Mouse (Mus musculus) heart, adult 2 months (tissue): ENCODE data around the gene Nr4a2. TPM values are rescaled to one million over a fixed set of nuclear protein-coding genes. Genes with fewer than 3 reads are reported as not detected.

ENCODE experiments used
- DNase-seq, 2 experiments: peaks; one replicate each; pipeline ENCODE4 v3.0.0; 2021
- H3K27ac ChIP-seq: fragments of 200-600 bp; 2 replicates; pipeline ENCODE4 v1.8.1; 2022
- H3K27me3 ChIP-seq: fragments of 200-500 bp; 2 replicates; pipeline ENCODE4 v1.6.1; 2012; ENCODE audit warnings: mild to moderate bottlenecking, low read length, inconsistent platforms, mixed read lengths; ENCODE audit not compliant: control insufficient read depth, insufficient read depth
- H3K36me3 ChIP-seq: fragments of 200-500 bp; 2 replicates; pipeline ENCODE4 v1.6.1; 2012; ENCODE audit warnings: low read length, inconsistent platforms; ENCODE audit not compliant: control insufficient read depth, insufficient read depth
- H3K4me1 ChIP-seq: fragments of 200-500 bp; 2 replicates; pipeline ENCODE4 v1.6.1; 2011; ENCODE audit warnings: low read length; ENCODE audit not compliant: control insufficient read depth, insufficient read depth
- H3K4me3 ChIP-seq: fragments of 200-600 bp; 2 replicates; pipeline ENCODE4 v1.8.1; 2022
- H3K79me2 ChIP-seq: fragments of 200-500 bp; replicated peaks from 2 replicates; pipeline ENCODE4 v1.6.1; 2012; ENCODE audit warnings: mild to moderate bottlenecking, inconsistent platforms, low read length, moderate library complexity, mixed read lengths; ENCODE audit not compliant: control insufficient read depth, insufficient read depth
- H3K9ac ChIP-seq: fragments of 200-500 bp; 2 replicates; pipeline ENCODE4 v1.6.1; 2012; ENCODE audit warnings: low read depth, mild to moderate bottlenecking, control low read depth, inconsistent platforms, low read length, mixed read lengths
- CTCF ChIP-seq: fragments of 200-600 bp; IDR thresholded peaks from 2 replicates; pipeline ENCODE4 v1.8.1; 2022; ENCODE audit warnings: antibody characterized with exemption, mild to moderate bottlenecking, moderate library complexity
- EP300 ChIP-seq: fragments of 200-500 bp; IDR thresholded peaks from 2 replicates; pipeline ENCODE4 v1.6.1; 2011; ENCODE audit warnings: low read depth, low read length, control low read depth; ENCODE audit not compliant: insufficient read depth
- POLR2A ChIP-seq: fragments of 200-500 bp; IDR thresholded peaks from 2 replicates; pipeline ENCODE4 v1.6.1; 2011; ENCODE audit warnings: mild to moderate bottlenecking, low read depth, low read length, control low read depth; ENCODE audit not compliant: insufficient read depth
- WGBS: fragments of 180-500 bp; shearing (Covaris S2); methylation state at CpG from one replicate; pipeline ENCODE4 v1.1.7; 2018; 5-methylcytosine and 5-hydroxymethylcytosine counted together
- intact Hi-C: fragments of 180-260 bp; cut with DNase I; formaldehyde crosslinking; loops from one replicate; pipeline ENCODE4 v1.15.1; 2025
- polyA plus RNA-seq: library from polyadenylated mRNA; depleted of rRNA; stranded (reverse); fragments of >200 nt; gene quantifications from 2 replicates; pipeline ENCODE4 v1.2.3, GENCODE M21; 2012
- total RNA-seq, 2 experiments: library from RNA; stranded (reverse); gene quantifications; 2 replicates each; pipeline ENCODE4 v1.2.3; 2021

The Nr4a2 gene
- total and polyA plus RNA-seq, 3 experiments, result 1.0 to 2.6 (median 1.1) TPM

DNA sequence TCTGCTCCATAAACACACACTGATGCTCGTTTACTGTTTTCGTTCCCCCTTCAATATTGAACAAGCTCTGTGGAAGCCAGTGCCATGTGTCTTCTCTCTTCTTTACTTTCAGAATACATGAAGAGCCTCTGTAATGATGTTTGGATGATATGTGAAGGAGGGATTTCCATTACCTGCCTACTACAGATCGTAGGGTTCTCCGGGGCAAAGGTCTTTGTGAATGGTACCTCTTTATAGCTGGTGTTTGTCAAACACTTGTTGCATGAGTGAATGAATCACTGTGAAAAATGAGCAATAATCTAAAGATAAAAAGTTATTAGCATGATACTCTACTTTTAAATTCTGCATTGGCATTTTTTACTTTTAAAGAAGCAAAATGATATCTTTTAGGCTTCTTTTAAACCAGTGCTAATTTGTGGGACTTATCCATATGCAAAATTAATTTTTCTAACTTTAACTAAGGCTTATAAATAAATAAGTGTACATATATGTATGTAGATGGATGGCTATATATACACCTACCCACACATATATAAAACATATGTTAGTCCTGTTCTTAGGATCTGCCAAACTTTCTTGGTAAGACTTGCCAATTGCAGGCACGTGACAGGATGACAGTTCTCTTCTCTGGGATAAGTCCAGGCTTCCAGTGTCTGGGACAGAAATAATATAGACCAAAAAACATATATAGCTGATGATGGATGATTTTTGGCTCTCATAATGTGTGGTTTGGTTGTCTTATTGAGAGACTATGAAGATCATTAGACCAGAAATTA, 22.0 kb upstream of the Nr4a2 start:
- intact Hi-C loops, result no loop called here
- no peak for DNase-seq
- 87% methylated on average over 5 of the region's 5 CpGs for WGBS
- H3K79me2 ChIP-seq, result no peaks in the 10 kb centered on the region
- no peaks in the 10 kb centered on the region for H3K36me3 ChIP-seq
- H3K27ac ChIP-seq, result no peak overlapping the region
- H3K9ac ChIP-seq, result no peak overlapping the region
- no peak overlapping the region for H3K4me3 ChIP-seq
- TF ChIP-seq POLR2A (no peak), EP300 (no peak), CTCF (no peak)
- H3K4me1 ChIP-seq, result no peaks in the 10 kb centered on the region
- no peaks in the 10 kb centered on the region for H3K27me3 ChIP-seq

DNA sequence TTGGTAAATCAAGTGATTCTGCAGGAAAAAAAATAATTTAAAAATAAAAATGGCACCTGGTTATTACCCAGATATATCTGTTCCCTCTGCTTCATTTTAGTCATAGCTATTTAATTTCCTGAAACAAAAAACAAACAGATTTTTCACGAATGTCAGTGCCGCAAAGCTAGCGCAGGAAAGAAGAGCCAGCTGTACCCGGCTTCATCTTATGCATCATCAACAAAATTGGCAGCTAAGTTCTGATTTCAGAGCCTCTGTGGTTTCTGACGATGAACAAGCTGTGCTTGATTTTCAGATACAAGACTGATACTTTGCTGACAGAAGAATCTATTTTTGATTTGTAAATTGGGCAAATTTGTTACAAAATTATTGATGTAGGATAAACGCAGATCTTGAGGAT, 14.8 kb upstream of the Nr4a2 start:
- no peak for DNase-seq
- Histone ChIP-seq H3K27me3 (no peaks in the 10 kb centered on the region), H3K36me3 (no peaks in the 10 kb centered on the region), H3K4me3 (no peak overlapping the region), H3K79me2 (no peaks in the 10 kb centered on the region), H3K9ac (no peak overlapping the region), H3K4me1 (no peaks in the 10 kb centered on the region), H3K27ac (no peak overlapping the region)
- 88% methylated on average over 6 of the region's 6 CpGs for WGBS
- TF ChIP-seq EP300, result no peak
- TF ChIP-seq CTCF, result no peak
- TF ChIP-seq POLR2A, result no peak
- intact Hi-C loops, result no loop called here

DNA sequence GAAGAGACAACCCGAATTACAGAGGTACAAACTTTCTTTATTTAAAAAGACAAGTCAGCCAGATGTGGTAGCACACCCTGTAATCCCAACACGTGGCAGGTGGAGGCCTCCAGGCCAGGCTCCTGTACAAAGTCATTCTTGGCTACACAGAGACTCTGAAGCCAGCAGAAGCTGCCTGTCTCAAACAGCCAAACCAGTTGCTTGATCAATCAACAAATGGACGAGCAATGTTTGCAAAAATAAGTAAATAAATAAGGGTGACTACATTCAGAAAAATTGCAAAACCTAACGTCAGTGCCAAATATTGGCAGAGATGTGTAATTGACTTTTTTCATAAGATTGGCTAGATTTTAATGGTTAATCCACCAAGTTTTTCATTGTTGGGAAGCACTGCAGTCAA, 3.7 kb upstream of the Nr4a2 start:
- H3K27ac ChIP-seq, result no peak overlapping the region
- H3K4me3 ChIP-seq, result no peak overlapping the region
- WGBS, result 74% methylated on average over 4 of the region's 4 CpGs
- no peaks in the 10 kb centered on the region for H3K79me2 ChIP-seq
- no peak for DNase-seq
- TF ChIP-seq CTCF (no peak), EP300 (no peak), POLR2A (no peak)
- no peaks in the 10 kb centered on the region for H3K27me3 ChIP-seq
- peaks cover 4% of the 10 kb centered on the region; the same call in 1 of the 2 replicates for H3K36me3 ChIP-seq
- intact Hi-C loops, result no loop called here
- H3K9ac ChIP-seq, result no peak overlapping the region
- peaks cover 5% of the 10 kb centered on the region for H3K4me1 ChIP-seq

DNA sequence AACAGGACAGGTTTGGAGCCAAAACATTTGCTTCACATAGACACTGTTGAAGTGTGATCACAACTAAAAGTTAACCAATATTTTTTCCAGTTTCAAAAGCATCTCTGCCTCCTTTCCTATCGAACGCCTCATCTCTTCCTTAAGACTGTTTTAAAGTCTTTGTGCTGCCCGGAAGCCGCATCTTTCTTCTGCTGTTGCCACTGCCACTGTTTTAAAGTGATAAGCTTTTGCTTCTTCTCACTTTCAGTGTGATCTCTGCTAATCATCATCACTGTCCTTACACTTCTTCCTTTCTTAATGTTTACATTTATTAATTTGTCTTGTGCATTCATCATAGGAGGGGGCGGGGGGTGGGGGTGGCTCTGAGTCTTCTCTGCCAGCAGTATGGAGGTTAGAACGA, 2.1 kb upstream of the Nr4a2 start:
- H3K9ac ChIP-seq, result no peak overlapping the region
- no peaks in the 10 kb centered on the region for H3K27me3 ChIP-seq
- intact Hi-C loops, result loop anchor here (2.0 kb wide), 1 partner anchor 57 kb away; no protein-coding TSS in a partner anchor
- H3K36me3 ChIP-seq, result peaks cover 4% of the 10 kb centered on the region; the same call in 1 of the 2 replicates
- no peak overlapping the region for H3K27ac ChIP-seq
- peaks cover 5% of the 10 kb centered on the region for H3K4me1 ChIP-seq
- TF ChIP-seq EP300, result no peak
- TF ChIP-seq POLR2A, result no peak
- TF ChIP-seq CTCF, result no peak
- H3K79me2 ChIP-seq, result no peaks in the 10 kb centered on the region
- 75% methylated on average over 6 of the region's 6 CpGs for WGBS
- H3K4me3 ChIP-seq, result no peak overlapping the region
- DNase-seq, result no peak

DNA sequence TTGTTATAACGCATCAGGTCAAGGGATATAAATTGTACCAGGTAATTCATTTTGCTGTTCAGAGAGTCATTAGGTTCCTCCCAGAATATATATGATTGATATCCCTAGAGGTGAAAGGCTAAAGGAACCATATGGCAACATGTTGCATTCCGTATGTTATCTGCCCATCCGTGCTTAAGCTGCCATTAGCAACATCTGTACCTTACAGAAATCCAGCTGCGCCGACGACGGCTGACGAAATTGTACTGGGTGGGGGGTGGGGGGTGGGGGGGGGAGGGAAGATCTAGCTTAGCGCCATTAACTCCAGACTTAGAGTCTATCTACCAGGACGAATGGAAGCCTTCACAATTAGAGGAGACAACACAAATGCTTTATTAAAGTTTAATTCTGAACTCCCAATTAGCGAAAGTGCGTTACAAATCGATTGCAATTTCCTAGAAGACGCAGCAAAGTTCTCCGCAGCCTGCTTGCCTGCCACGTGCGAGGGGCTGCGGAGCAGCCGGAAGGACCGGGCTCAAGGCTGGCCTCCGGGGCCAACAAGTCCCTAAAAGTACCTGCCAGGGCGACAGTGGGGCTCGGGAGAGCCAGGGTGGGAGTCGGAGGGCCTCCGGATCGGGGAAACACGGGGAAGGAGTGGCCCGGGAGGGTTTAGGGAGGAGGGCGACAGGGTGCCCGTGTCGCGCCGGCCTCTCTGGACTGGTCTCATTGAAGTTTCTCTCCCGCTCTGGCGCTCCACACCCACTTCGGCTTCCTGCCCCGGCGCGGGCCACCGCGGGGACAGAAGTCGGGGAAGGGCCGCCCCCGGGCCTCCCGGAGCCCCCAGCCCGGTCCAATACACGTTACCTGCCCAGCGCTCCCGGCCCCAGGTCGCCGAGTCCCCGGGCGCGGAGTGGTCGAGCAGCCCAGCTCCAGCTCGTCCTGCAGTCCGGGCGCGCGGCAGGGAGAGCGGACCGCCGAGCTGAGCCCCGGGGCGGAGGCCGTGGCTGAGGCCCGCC, 520 bp downstream of the Nr4a2 start:
- peak; percentile 81 to 82 for DNase-seq
- Histone ChIP-seq H3K27ac (peak overlapping the region; percentile 99), H3K36me3 (peaks cover 4% of the 10 kb centered on the region; the same call in 1 of the 2 replicates), H3K79me2 (no peaks in the 10 kb centered on the region), H3K9ac (peak overlapping the region; percentile 96), H3K4me3 (peak overlapping the region; percentile 96), H3K27me3 (no peaks in the 10 kb centered on the region), H3K4me1 (peaks cover 5% of the 10 kb centered on the region)
- TF ChIP-seq CTCF (no peak), EP300 (no peak), POLR2A (no peak)
- 1% methylated on average over 64 of the region's 67 CpGs for WGBS
- intact Hi-C loops, result loop anchor here (5.0 kb wide), 2 partner anchors 179 to 194 kb away; no protein-coding TSS in a partner anchor
